Mouse (Mus musculus): ENCODE measurements around the gene Cyb561d2.

DNA sequence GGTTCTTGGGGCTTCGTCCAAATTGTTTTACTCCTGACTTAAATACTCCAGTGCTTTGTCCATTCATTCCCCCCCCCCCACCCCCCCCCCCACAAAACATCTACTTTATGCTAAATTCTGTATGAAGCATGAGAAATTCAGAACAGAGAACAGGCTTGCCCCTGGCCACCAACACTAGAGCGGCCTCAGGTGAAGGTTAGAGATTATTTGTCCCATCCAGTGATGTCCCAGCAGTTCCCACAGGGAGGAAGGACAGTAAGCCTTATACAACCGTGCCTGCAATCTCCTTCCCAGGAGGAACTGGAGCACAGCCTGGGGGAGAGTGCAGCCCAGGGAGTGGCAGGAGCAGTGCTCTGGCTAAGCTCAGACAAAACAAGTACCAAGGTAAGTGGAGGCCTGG, 36.6 kb upstream of the Cyb561d2 start, which contains the start of gene Naa80:
- TF ChIP-seq ZNF384 (IDR thresholded peaks at IDR 0.05; ENCODE audit: low read depth, low read length) (no peak), ZC3H11A (IDR thresholded peaks at IDR 0.05; ENCODE audit: borderline replicate concordance, low read depth, low read length) (no peak), CHD2 (IDR thresholded peaks at IDR 0.05; ENCODE audit: low read depth, low read length) (no peak), MAFK (IDR thresholded peaks at IDR 0.05; ENCODE audit: insufficient read depth, low read depth, low read length) (no peak)

Data from ES-E14 (cell line).